Mouse (Mus musculus): Measurements from ENCODE around the gene Gm21698.
"Not testable (repeated sequence)": the region's sequence is repeated elsewhere in the genome, so short reads cannot be mapped to it uniquely, and the experiment has no call there.

DNA sequence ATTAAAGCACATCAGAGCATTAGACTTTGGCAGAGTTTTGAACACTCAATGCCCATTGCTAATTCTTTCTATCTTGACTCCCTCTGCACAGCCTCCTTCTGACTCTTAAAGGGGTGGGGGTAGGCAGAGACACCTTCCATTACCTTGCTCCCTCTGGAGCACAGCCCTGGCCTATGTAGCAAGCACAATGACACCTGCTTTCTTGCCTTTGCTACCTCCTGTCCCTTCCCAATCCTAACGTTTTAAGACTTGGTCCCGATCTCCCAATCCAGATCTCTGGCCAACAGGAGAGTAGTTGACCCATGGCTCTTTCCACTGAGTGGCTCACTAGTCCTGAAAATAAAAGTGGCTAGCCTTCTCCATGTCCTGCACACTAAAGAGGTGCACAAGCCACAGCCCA, 43.1 kb downstream of the Gm21698 start:
- not testable (repeated sequence) for TF ChIP-seq POLR2A, CTCF (IDR thresholded peaks at IDR 0.05; ENCODE audit: insufficient read depth, low read depth, low read length)

Measured in olfactory bulb, adult 2 months (tissue).